Mouse (Mus musculus) cerebellum, postnatal 14 days (tissue): ENCODE results near the gene Vmn2r68.

Experiments
- DNase-seq, 2 experiments: peaks; one replicate each; pipeline ENCODE4 v3.0.0; 2021; ENCODE audit warnings: mixed read lengths in 2 of 2

Gene Vmn2r68

DNA sequence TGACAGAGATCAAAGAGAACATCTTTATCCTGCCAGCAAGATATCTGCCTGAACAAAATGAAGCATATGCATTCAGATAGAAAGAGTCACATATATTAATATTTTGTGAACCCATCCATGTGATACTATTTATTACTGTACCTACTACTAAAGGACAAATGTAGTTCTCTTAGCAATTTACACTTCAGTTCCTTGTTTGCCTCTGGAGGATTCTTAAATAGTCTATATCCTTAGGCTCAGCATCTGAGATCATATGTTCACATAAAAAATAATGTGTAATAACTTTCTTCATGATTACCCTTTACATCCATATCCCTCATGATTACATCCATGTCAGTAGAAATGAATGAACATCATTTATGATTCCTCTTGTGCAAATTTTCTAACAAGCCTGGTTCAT is at the start of gene Vmn2r68:
Vmn2r68 (minus strand) TSS at position 101 of the 400 bp plus-strand sequence.
- no peak for DNase-seq
